In the genomic region with DNA sequence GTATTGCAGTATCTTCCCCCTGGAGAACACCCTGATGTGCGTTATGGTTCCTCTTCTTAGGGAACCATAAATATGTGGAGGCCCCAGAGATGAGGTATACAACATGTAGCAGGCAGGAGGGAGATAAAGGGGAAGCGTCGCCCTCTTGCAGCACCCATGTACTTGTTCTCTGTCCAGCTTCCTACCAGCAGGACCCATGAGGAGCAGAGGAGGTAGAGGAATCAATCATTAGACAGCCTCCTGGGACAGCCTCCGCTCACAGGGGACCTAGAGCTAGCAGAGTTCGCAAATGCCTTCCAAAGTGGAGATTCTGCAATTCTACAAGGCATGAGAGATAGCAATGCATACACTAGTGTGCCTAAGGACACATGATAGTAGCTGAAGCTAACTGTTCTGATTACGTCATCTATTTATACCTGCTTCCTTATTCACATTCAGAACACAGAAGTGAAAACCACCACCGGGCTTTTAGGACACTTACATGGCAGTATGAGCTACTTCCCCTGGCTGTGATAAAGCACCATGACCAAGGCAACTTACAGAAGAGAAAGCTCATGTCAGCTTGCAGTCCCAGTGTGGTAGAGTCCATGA, we compare ENCODE assay signal across 9 mouse cellular contexts.
DNase-seq lines count a peak whose midpoint lies in the region; ATAC-seq and TF ChIP-seq lines count a peak whose summit lies in the region.
"Had no signal": no experiment of that assay in that cellular context is flagged by ENCODE, and none has a peak within 500 bp of the region (broad histone marks: within the 10 kb centered on the region; RNA-seq: fewer than 3 reads in every experiment).

No protein-coding gene starts in this region.

- H3K4me2 ChIP-seq in CH12.LX (ENCODE audit: insufficient read depth, low read depth, poor library complexity, severe bottlenecking) = no peak overlapping the region
- H3K4me2 ChIP-seq in liver, postnatal 0 days (ENCODE audit: low read depth, low read length) = no peak overlapping the region
- H3K4me2 ChIP-seq: midbrain, embryonic 11.5 days had no signal

- in situ Hi-C loops in CH12.LX (cut with MboI; ENCODE audit: low pct_ligation_motif_present, low pct_unique_long_range_greater_than_20kb, low sequenced_read_pairs) = no loop called here

- H3K4me3 ChIP-seq in CH12.LX (replicated peaks in 1 of 3; ENCODE audit: low read depth in 2 of 3, low read length in 2 of 3, poor library complexity in 1 of 3) = no peak overlapping the region
- H3K4me3 ChIP-seq in liver, postnatal 0 days (ENCODE audit: low read depth, low read length) = no peak overlapping the region

- peak; percentile 68 for TF ChIP-seq EP300 in CH12.LX (IDR thresholded peaks at IDR 0.05; ENCODE audit: low read length)
- no peak for TF ChIP-seq EP300 in liver, postnatal 0 days (IDR thresholded peaks at IDR 0.05; ENCODE audit: low read depth)

- no peaks in the 10 kb centered on the region for H3K79me2 ChIP-seq in CH12.LX (replicated peaks; ENCODE audit: control insufficient read depth, extremely low read depth, insufficient read depth, poor library complexity, severe bottlenecking)

- H3K27ac ChIP-seq in CH12.LX (ENCODE audit: insufficient read depth, low read depth) = no peak overlapping the region
- peak overlapping the region; percentile 87 for H3K27ac ChIP-seq in liver, postnatal 0 days (ENCODE audit: low read depth)

- no peak for TF ChIP-seq CTCF in CH12.LX (conservative IDR thresholded peaks at IDR 0.05 in 1 of 2, IDR thresholded peaks at IDR 0.05 in 1 of 2; ENCODE audit: low read depth in 2 of 2, low read length in 2 of 2)
- no peak for TF ChIP-seq CTCF in liver, postnatal 0 days (IDR thresholded peaks at IDR 0.05; ENCODE audit: low read depth)

- dilution Hi-C loops in CH12.LX (cut with MboI; ENCODE audit: extremely low pct_ligation_motif_present, extremely low pct_unique_long_range_greater_than_20kb, low sequenced_read_pairs) = no loop called here

- TF ChIP-seq POLR2A in CH12.LX (IDR thresholded peaks at IDR 0.05; ENCODE audit: low read depth, low read length) = no peak

- no peaks in the 10 kb centered on the region for H3K36me3 ChIP-seq in CH12.LX (replicated peaks in 1 of 2; ENCODE audit: control insufficient read depth in 1 of 2, insufficient read depth in 1 of 2, low read length in 1 of 2)
- no peaks in the 10 kb centered on the region for H3K36me3 ChIP-seq in liver, postnatal 0 days (replicated peaks; ENCODE audit: insufficient read depth, low read length)

- no peak for TF ChIP-seq RAD21 in CH12.LX (IDR thresholded peaks at IDR 0.05; ENCODE audit: low read depth, low read length)

- H3K4me1 ChIP-seq in CH12.LX (ENCODE audit: control insufficient read depth in 1 of 2, insufficient read depth in 2 of 2) = peaks cover 21 to 50% of the 10 kb centered on the region in 2 experiments
- no peaks in the 10 kb centered on the region; the same call in 1 of the 2 replicates for H3K4me1 ChIP-seq in liver, postnatal 0 days (ENCODE audit: insufficient read depth)

- peak; percentile 79 for ATAC-seq in liver, postnatal 0 days

- WGBS in liver, postnatal 0 days (ENCODE audit: insufficient replicate concordance) = 52% methylated on average over 7 of the region's 7 CpGs

- peak; percentile 38 for DNase-seq in layer of hippocampus, adult 11-12 months (ENCODE audit: low spot score)
- no peak for DNase-seq in layer of hippocampus, adult 8-10 months (ENCODE audit: low spot score in 2 of 2)
- DNase-seq in CH12.LX (ENCODE audit: extremely low read depth) = peak; percentile 81
- peak; percentile 34 for DNase-seq in liver, postnatal 0 days
- peak; percentile 6 for DNase-seq in spleen, adult 12 weeks (ENCODE audit: low spot score)
- no peak for DNase-seq in gastrocnemius, postnatal 10 days
- no peak for DNase-seq in right cerebral cortex, adult 2 months (ENCODE audit: low spot score in 2 of 2)
- DNase-seq: right cerebral cortex, postnatal 25 days had no signal

- H3K9ac ChIP-seq in CH12.LX (ENCODE audit: insufficient read depth, low read depth) = no peak overlapping the region
- no peak overlapping the region for H3K9ac ChIP-seq in liver, postnatal 0 days (replicated peaks)

- H3K27me3 ChIP-seq in CH12.LX (replicated peaks) = no peaks in the 10 kb centered on the region
- H3K27me3 ChIP-seq in liver, postnatal 0 days (ENCODE audit: insufficient read depth, low read length) = no peaks in the 10 kb centered on the region

- H3K9me3 ChIP-seq in CH12.LX (replicated peaks; ENCODE audit: low read length) = no peaks in the 10 kb centered on the region
- no peaks in the 10 kb centered on the region for H3K9me3 ChIP-seq in liver, postnatal 0 days (ENCODE audit: low read length)

TF ChIP-seq in CH12.LX, 34 proteins besides CTCF, POLR2A, EP300 and RAD21:
- TF ChIP-seq PAX5 (IDR thresholded peaks at IDR 0.05; ENCODE audit: low read length) (no peak), MAX (IDR thresholded peaks at IDR 0.05; ENCODE audit: low read length) (0 out of 2 replicates have a peak, but pooled peaks have one; percentile 18), MYC (IDR thresholded peaks at IDR 0.05; ENCODE audit: low read depth, low read length) (no peak), MAFK (IDR thresholded peaks at IDR 0.05; ENCODE audit: insufficient replicate concordance, low read length) (no peak), ZC3H11A (IDR thresholded peaks at IDR 0.05; ENCODE audit: low read depth, low read length) (no peak), BHLHE40 (IDR thresholded peaks at IDR 0.05; ENCODE audit: low read depth, low read length) (no peak), JUND (conservative IDR thresholded peaks at IDR 0.05; ENCODE audit: low read depth, low read length) (peak; percentile 85), ETS1 (conservative IDR thresholded peaks at IDR 0.05; ENCODE audit: low read depth, low read length) (peak; percentile 32), MXI1 (IDR thresholded peaks at IDR 0.05; ENCODE audit: low read depth, low read length) (no peak), MAZ (IDR thresholded peaks at IDR 0.05; ENCODE audit: low read depth, low read length) (no peak), RCOR1 (conservative IDR thresholded peaks at IDR 0.05; ENCODE audit: low read depth, low read length) (no peak), POLR2AphosphoS2 (IDR thresholded peaks at IDR 0.05; ENCODE audit: low read depth, low read length) (no peak), E2F4 (IDR thresholded peaks at IDR 0.05; ENCODE audit: insufficient replicate concordance, low read depth, low read length) (no peak), KAT2A (IDR thresholded peaks at IDR 0.05; ENCODE audit: insufficient replicate concordance, low read length) (no peak), UBTF (IDR thresholded peaks at IDR 0.05; ENCODE audit: low read depth, low read length) (no peak), USF1 (IDR thresholded peaks at IDR 0.05; ENCODE audit: low read depth, low read length) (no peak), ZNF384 (IDR thresholded peaks at IDR 0.05; ENCODE audit: low read depth, low read length) (no peak), TCF12 (IDR thresholded peaks at IDR 0.05; ENCODE audit: low read depth, low read length) (no peak), IRF4 (IDR thresholded peaks at IDR 0.05; ENCODE audit: low read depth, low read length) (peak; percentile 38; the same call in 1 of the 2 replicates), ZMIZ1 (IDR thresholded peaks at IDR 0.05; ENCODE audit: low read depth, low read length) (no peak), ELF1 (IDR thresholded peaks at IDR 0.05; ENCODE audit: low read depth, low read length) (no peak), NRF1 (IDR thresholded peaks at IDR 0.05; ENCODE audit: low read depth, low read length) (no peak), NELFE (IDR thresholded peaks at IDR 0.05; ENCODE audit: low read depth, low read length) (no peak), HCFC1 (IDR thresholded peaks at IDR 0.05; ENCODE audit: low read depth, low read length) (peak; percentile 13; the same call in 1 of the 2 replicates), TBP (conservative IDR thresholded peaks at IDR 0.05; ENCODE audit: low read depth, low read length) (0 out of 2 replicates have a peak, but pooled peaks have one; percentile 56), ZKSCAN1 (IDR thresholded peaks at IDR 0.05; ENCODE audit: borderline replicate concordance, low read depth, low read length) (no peak), SMC3 (IDR thresholded peaks at IDR 0.05; ENCODE audit: low read depth, low read length) (no peak), MEF2A (IDR thresholded peaks at IDR 0.05; ENCODE audit: borderline replicate concordance, low read depth, low read length) (no peak), CHD2 (IDR thresholded peaks at IDR 0.05; ENCODE audit: low read length) (no peak), JUN (IDR thresholded peaks at IDR 0.05; ENCODE audit: insufficient read depth, low read depth, low read length) (peak; percentile 74)

Comparison
In these comparisons a context has a peak if more than half of its experiments do, and no peak if none do; other contexts are left out.
1. DNase-seq: peak in layer of hippocampus, adult 11-12 months (single experiment), CH12.LX (single experiment), liver, postnatal 0 days (single experiment) and spleen, adult 12 weeks (single experiment); none in layer of hippocampus, adult 8-10 months (0 of 2), gastrocnemius, postnatal 10 days (single experiment) and right cerebral cortex, adult 2 months (0 of 2).